Mouse (Mus musculus) hematopoietic stem cell, adult 5-6 weeks (primary cell): ENCODE measurements around the gene Angptl8. TPM values are rescaled to one million over a fixed set of nuclear protein-coding genes. Genes with fewer than 3 reads are reported as not detected.
"Not testable (repeated sequence)": the region's sequence is repeated elsewhere in the genome, so short reads cannot be mapped to it uniquely, and the experiment has no call there.

ENCODE experiments used
- ATAC-seq, 2 experiments: fragments of 125-278 bp in 1 of 2; replicated peaks in 1 of 2; 2 replicates each; pipeline ENCODE4 v1.8.0; 2016 to 2017; ENCODE audit warnings: inconsistent platforms in 2 of 2, mild to moderate bottlenecking in 2 of 2, moderate number of reproducible peaks in 2 of 2, low read depth in 1 of 2, moderate TSS enrichment in 1 of 2; ENCODE audit not compliant: low FRiP score in 2 of 2, poor library complexity in 2 of 2, severe bottlenecking in 2 of 2, insufficient read depth in 1 of 2, low TSS enrichment in 1 of 2
- total RNA-seq: library from RNA; stranded (forward); fragments of 172-1452, 232-1000 nt; gene quantifications from 2 replicates; pipeline ENCODE4 v1.2.3, GENCODE M21; 2017

The Angptl8 gene
- total RNA-seq, 1 experiment from 2014 or later: not detected

GRCm38 (mm10) chr9:21862181-21862580 is 26.9 kb downstream of the Angptl8 start:
- ATAC-seq: no peak

DNA sequence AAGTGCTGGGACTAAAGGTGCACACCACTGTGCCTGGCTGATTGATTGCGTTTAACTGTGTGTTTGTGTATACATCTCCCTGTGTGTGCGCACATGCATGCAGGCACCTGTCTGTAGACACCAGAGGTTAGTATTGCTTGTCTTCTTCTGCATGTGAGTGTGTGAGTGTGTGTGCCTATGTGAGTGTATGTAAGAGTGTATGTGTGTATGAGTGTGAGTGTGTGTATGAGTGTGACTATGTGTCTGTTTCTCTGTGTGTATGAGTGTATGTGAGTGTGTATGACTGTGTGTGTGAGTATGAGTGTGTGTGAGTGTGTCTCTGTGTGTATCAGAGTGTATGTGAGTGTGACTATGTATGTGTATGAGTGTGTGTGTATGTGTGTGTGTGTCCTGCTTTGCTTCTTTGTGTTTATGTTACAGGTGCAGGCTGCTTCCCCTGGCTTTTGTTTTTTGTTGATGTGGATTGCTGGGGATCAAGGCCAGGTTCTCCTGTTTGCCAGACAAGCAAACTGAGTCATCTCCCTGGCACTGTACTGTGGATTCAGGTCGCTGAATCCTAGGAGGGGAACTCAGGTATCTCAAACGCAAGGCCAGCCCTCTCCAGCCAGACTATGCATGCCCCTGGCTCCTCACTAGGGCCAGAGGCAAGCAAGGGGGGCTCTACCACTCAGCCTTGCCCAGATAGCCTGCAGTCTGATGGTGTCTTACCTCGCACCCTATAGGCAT is 30.5 kb downstream of the Angptl8 start:
- no peak for ATAC-seq

DNA sequence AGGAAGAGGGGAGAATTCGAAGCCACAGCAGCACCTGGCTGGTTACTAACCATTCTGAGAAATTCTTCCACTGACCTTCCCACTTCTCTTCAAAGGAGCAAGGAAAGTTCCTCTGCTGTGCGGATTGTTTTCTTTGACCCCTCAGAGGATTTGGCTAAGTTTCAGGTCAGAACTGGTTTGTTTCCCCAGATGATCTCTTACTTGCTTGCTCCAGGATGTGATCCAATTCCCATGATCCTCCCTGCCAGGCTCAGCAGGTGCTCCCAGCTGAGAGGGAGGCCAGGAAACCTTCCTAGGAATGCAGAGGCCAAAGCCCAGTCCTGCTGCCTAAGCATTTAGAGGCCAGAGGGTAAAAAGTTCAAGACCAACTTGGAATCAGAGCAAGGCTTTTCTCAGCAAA is 31.3 kb downstream of the Angptl8 start:
- no peak for ATAC-seq

DNA sequence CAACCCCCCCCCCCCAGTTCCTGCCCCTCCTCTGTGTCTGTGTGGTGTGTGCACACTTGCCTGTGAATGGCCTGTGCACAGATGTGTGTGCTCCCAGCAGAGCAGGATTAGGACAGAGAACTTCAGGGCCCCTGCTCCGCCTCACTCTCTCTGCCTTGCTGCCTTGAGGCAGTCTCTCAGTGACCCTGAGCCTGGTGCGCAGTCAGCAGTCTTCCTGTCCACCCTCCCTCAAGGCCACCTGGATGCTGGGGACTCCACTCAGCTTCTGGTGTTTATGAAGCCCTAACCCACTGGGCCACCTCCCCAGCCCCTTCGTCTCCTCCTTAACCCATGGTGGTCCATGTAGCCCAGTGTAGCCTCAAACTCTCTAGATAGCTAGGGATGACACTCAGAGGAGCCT is 32.4 kb downstream of the Angptl8 start:
- ATAC-seq: no peak

- ATAC-seq: not testable (repeated sequence)
Observed at GRCm38 (mm10) chr9:21869290-21869689, 34.0 kb downstream of the Angptl8 start.

- peak; percentile 42 to 65; a peak in 2 of 4 replicates for ATAC-seq
Observed at GRCm38 (mm10) chr9:21870879-21871524, 35.7 kb downstream of the Angptl8 start.

- ATAC-seq: no peak
Observed at GRCm38 (mm10) chr9:21872204-21872603, 36.9 kb downstream of the Angptl8 start.

GRCm38 (mm10) chr9:21876601-21877000 is 41.3 kb downstream of the Angptl8 start:
- ATAC-seq: no peak

Other genes starting within 250 kb of the Angptl8 start
- gene Timm29, start 242.8 kb upstream of the Angptl8 start, total RNA-seq: 35.6 and 52.2 TPM in 2 replicates
- 12.3 and 12.4 TPM in 2 replicates for gene Yipf2, start 242.7 kb upstream of the Angptl8 start, total RNA-seq
- gene Smarca4, start 219.3 kb upstream of the Angptl8 start, total RNA-seq: 70.1 and 86.5 TPM in 2 replicates
- 22.2 and 22.4 TPM in 2 replicates for gene Ldlr, start 112.0 kb upstream of the Angptl8 start, total RNA-seq
- 79.7 and 117 TPM in 2 replicates for gene Spc24, start 75.2 kb upstream of the Angptl8 start, total RNA-seq
- gene Kank2, start 36.8 kb upstream of the Angptl8 start, total RNA-seq: 3.9 and 4.3 TPM in 2 replicates
- 4.3 and 6.1 TPM in 2 replicates for gene Dock6, start 17.1 kb downstream of the Angptl8 start, total RNA-seq
- 13.5 and 14.6 TPM in 2 replicates for gene Rab3d, start 82.7 kb downstream of the Angptl8 start, total RNA-seq
- 0.25 and 0.50 TPM in 2 replicates for gene Ccdc159, start 92.0 kb downstream of the Angptl8 start, total RNA-seq
- 12.7 and 18.1 TPM in 2 replicates for gene Tmem205, start 92.0 kb downstream of the Angptl8 start, total RNA-seq
- gene Plppr2, start 101.5 kb downstream of the Angptl8 start, total RNA-seq: 0.15 and 0.25 TPM in 2 replicates
- 6.4 and 7.2 TPM in 2 replicates for gene Swsap1, start 120.2 kb downstream of the Angptl8 start, total RNA-seq
- gene Epor, start 128.0 kb downstream of the Angptl8 start, total RNA-seq: 1.7 and 9.2 TPM in 2 replicates
- gene Rgl3, start 153.9 kb downstream of the Angptl8 start, total RNA-seq: not detected in 2 replicates
- 0.19 TPM in 1 of 2 replicates, not detected in the other for gene Ccdc151, start 167.1 kb downstream of the Angptl8 start, total RNA-seq
- gene Prkcsh, start 167.3 kb downstream of the Angptl8 start, total RNA-seq: 91.7 and 110 TPM in 2 replicates
- gene Elavl3, start 216.5 kb downstream of the Angptl8 start, total RNA-seq: not detected in 2 replicates
- gene Gm49318, start 235.7 kb downstream of the Angptl8 start, total RNA-seq: not detected in 2 replicates
- gene Zfp653, start 235.9 kb downstream of the Angptl8 start, total RNA-seq: 11.1 and 12.9 TPM in 2 replicates
- gene Ecsit, start 249.9 kb downstream of the Angptl8 start, total RNA-seq: 15.9 and 17.7 TPM in 2 replicates